Mouse (Mus musculus): Measurements from ENCODE around the gene Lrrk1. TPM values are rescaled to one million over a fixed set of nuclear protein-coding genes. Genes with fewer than 3 reads are reported as not detected.

The Lrrk1 gene
- polyA plus RNA-seq, 1 experiment from 2014 or later: 4.7 TPM

DNA sequence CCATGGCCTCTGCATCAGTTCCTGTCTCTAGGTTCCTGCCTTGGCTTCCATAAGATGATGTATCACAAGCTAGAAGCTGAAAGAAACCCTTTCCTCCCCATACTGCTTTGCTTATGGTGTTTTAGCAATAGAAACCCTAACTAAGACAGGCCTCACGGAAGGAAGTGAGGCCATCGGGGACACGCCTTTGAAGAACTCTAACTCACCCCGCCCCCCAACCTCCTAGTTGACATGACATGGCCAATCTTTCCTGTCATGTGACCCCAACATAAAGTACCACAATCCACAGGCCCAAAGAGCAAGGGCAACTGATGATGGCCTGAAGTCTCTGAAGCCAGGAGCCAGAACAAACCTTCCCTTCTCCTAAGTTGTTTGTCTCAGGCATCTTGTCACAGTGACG lies 114.7 kb downstream of the Lrrk1 start:
- 98% methylated on average over 5 of the region's 5 CpGs for WGBS

GRCm38 (mm10) chr7:66271226-66271625 lies 116.9 kb downstream of the Lrrk1 start:
- ATAC-seq (ENCODE audit: low FRiP score) (no peak), DNase-seq (ENCODE audit: low spot score) (no peak)
- no peaks in the 10 kb centered on the region for H3K4me1 ChIP-seq (replicated peaks; ENCODE audit: control insufficient read depth, insufficient read depth, low read length)
- no peaks in the 10 kb centered on the region for H3K36me3 ChIP-seq (replicated peaks; ENCODE audit: control insufficient read depth, insufficient read depth)
- H3K4me2 ChIP-seq (replicated peaks): no peak overlapping the region
- H3K27me3 ChIP-seq (ENCODE audit: control insufficient read depth, insufficient read depth, low read length): no peaks in the 10 kb centered on the region
- no peaks in the 10 kb centered on the region for H3K9me3 ChIP-seq (ENCODE audit: control insufficient read depth, low read length)
- no peak overlapping the region for H3K27ac ChIP-seq
- H3K4me3 ChIP-seq (replicated peaks; ENCODE audit: low read length): no peak overlapping the region
- WGBS: 76% methylated on average over 6 of the region's 6 CpGs
- H3K9ac ChIP-seq: no peak overlapping the region

More for the DNA sequence above, 114.7 kb downstream of the Lrrk1 start:
- Histone ChIP-seq H3K36me3 (replicated peaks; ENCODE audit: control insufficient read depth, insufficient read depth) (no peaks in the 10 kb centered on the region), H3K27me3 (ENCODE audit: control insufficient read depth, insufficient read depth, low read length) (no peaks in the 10 kb centered on the region), H3K4me1 (replicated peaks; ENCODE audit: control insufficient read depth, insufficient read depth, low read length) (no peaks in the 10 kb centered on the region), H3K4me2 (replicated peaks) (no peak overlapping the region), H3K9ac (no peak overlapping the region), H3K4me3 (replicated peaks; ENCODE audit: low read length) (no peak overlapping the region), H3K9me3 (ENCODE audit: control insufficient read depth, low read length) (no peaks in the 10 kb centered on the region), H3K27ac (no peak overlapping the region)
- no peak for DNase-seq (ENCODE audit: low spot score)
- ATAC-seq (ENCODE audit: low FRiP score): no peak

DNA sequence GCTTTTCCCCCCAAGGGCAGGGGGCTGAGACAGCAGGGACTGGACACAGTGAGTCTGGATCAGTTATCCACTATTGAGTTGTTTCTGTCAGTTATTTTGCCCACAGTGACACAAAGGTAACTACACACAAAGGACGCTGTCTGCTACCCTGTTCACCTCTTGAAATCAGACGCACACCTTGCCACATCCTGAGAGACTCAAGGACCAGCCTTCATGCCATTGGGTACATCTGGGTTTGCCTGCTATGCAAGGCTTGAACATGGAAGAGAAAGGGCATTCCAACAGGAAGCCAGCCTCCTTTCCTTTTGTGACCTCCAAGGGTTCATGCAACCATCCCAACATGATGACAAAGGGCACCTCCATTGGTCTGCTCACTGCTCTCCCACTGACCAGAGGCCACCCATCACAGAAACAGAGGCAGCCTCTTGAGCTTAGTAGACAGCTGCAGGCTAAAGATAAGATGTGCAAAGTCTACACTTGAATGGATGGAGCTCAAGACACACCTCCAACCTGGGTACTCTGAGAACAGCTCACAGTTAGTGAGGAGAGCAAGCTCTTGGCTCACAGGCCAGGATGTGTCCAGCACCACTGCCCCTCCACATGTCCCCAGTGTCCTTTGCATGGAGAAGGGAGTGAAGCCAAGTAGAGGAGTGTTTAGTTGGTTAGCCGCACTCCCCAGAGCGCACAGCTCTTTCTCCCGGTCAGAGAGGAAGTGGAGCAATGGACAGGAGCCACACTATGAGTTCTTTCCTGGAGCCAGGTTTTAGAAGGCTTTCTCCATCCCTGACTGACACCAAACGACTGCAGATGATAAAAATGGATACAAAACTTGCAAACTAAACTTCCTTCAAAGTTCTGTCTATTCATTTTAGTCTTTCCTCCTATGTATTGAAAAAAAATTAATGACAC lies 121.0 kb downstream of the Lrrk1 start:
- WGBS: 92% methylated on average over 6 of the region's 6 CpGs

GRCm38 (mm10) chr7:66263421-66263820 lies 124.7 kb downstream of the Lrrk1 start:
- 77% methylated on average over 5 of the region's 5 CpGs for WGBS
- no peak for ATAC-seq (ENCODE audit: low FRiP score)
- no peaks in the 10 kb centered on the region for H3K27me3 ChIP-seq (ENCODE audit: control insufficient read depth, insufficient read depth, low read length)

More for the DNA sequence above, 121.0 kb downstream of the Lrrk1 start:
- Histone ChIP-seq H3K27ac (no peak overlapping the region), H3K4me1 (replicated peaks; ENCODE audit: control insufficient read depth, insufficient read depth, low read length) (no peaks in the 10 kb centered on the region), H3K36me3 (replicated peaks; ENCODE audit: control insufficient read depth, insufficient read depth) (no peaks in the 10 kb centered on the region), H3K9ac (no peak overlapping the region), H3K9me3 (ENCODE audit: control insufficient read depth, low read length) (no peaks in the 10 kb centered on the region), H3K27me3 (ENCODE audit: control insufficient read depth, insufficient read depth, low read length) (no peaks in the 10 kb centered on the region), H3K4me2 (replicated peaks) (no peak overlapping the region), H3K4me3 (replicated peaks; ENCODE audit: low read length) (no peak overlapping the region)
- ATAC-seq (ENCODE audit: low FRiP score) (no peak), DNase-seq (ENCODE audit: low spot score) (no peak)

DNA sequence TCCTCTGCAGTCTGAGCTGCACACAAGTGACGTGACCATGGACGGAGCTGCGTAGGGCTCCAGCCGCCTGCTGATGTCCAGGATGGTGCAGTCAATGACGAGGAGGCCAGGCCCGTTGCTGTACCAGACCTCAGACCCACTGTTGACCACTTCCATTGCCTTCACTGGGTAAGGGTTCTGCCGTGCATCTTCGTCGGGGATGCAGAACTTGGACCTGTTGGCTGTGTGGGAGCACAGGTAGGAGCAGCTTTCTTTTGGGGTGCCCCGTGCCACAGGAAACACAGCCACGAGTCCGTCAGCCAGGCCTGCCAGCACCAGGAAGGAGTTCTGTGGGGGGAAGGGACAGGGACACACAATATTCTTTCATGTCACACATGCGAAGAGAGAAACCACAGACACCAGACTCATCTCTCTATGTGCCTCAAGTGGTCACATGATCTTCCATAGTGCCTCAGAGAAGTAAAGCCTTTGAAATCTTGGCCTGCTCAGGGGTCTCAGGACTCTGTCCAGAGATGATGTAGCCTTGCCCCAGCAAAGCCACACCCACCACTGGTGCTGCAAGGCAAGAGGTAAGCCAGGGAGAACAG lies 125.5 kb downstream of the Lrrk1 start:
- 92% methylated on average over 13 of the region's 13 CpGs for WGBS
- no peak for ATAC-seq (ENCODE audit: low FRiP score)

More at GRCm38 (mm10) chr7:66263421-66263820, 124.7 kb downstream of the Lrrk1 start:
- no peaks in the 10 kb centered on the region for H3K9me3 ChIP-seq (ENCODE audit: control insufficient read depth, low read length)
- DNase-seq (ENCODE audit: low spot score): no peak
- H3K27ac ChIP-seq: no peak overlapping the region
- H3K4me3 ChIP-seq (replicated peaks; ENCODE audit: low read length): no peak overlapping the region
- H3K36me3 ChIP-seq (replicated peaks; ENCODE audit: control insufficient read depth, insufficient read depth): no peaks in the 10 kb centered on the region
- no peak overlapping the region for H3K4me2 ChIP-seq (replicated peaks)
- H3K4me1 ChIP-seq (replicated peaks; ENCODE audit: control insufficient read depth, insufficient read depth, low read length): peaks cover 10% of the 10 kb centered on the region; the same call in 1 of the 2 replicates
- no peak overlapping the region for H3K9ac ChIP-seq

DNA sequence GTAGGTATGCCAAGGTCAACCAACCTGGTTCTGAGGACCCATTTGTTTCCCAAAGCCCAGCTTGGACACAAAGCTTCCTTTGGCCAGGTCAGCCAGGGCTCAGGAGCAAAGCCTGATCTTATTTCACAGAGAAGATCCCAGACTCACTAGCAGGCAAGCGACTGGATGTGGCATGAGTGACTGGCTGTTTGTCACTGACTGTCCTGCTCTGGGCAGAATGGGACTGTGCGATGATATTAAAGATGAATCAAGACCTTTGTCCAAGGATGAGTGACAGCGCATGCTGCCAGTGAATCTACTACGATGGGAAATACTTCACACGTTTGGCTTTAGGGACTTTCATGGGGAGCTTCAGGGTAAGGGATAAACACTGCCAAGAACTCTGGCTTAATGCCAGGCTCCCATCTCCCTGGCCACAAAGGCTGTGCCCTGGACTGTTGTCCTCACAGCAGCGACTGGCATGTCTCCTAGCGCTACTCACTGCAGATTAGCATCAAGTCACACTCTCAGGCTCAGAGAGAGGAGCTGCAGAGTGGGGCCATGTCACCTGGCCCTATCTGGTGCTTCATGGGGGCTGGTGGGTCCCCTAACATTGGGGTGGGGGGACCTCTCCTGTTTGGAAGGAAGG lies 127.3 kb downstream of the Lrrk1 start:
- Histone ChIP-seq H3K9ac (no peak overlapping the region), H3K4me2 (replicated peaks) (no peak overlapping the region), H3K9me3 (ENCODE audit: control insufficient read depth, low read length) (no peaks in the 10 kb centered on the region), H3K27ac (no peak overlapping the region; the same call in 1 of the 2 replicates), H3K27me3 (ENCODE audit: control insufficient read depth, insufficient read depth, low read length) (no peaks in the 10 kb centered on the region), H3K4me1 (replicated peaks; ENCODE audit: control insufficient read depth, insufficient read depth, low read length) (peaks cover 10% of the 10 kb centered on the region; the same call in 1 of the 2 replicates), H3K36me3 (replicated peaks; ENCODE audit: control insufficient read depth, insufficient read depth) (no peaks in the 10 kb centered on the region), H3K4me3 (replicated peaks; ENCODE audit: low read length) (no peak overlapping the region)
- ATAC-seq (ENCODE audit: low FRiP score) (peak; percentile 44; the same call in 1 of the 2 replicates), DNase-seq (ENCODE audit: low spot score) (peak; percentile 58)
- 65% methylated on average over 7 of the region's 7 CpGs for WGBS

More for the DNA sequence above, 125.5 kb downstream of the Lrrk1 start:
- Histone ChIP-seq H3K27me3 (ENCODE audit: control insufficient read depth, insufficient read depth, low read length) (no peaks in the 10 kb centered on the region), H3K4me3 (replicated peaks; ENCODE audit: low read length) (no peak overlapping the region), H3K36me3 (replicated peaks; ENCODE audit: control insufficient read depth, insufficient read depth) (no peaks in the 10 kb centered on the region), H3K27ac (no peak overlapping the region), H3K9ac (no peak overlapping the region), H3K9me3 (ENCODE audit: control insufficient read depth, low read length) (no peaks in the 10 kb centered on the region), H3K4me2 (replicated peaks) (no peak overlapping the region), H3K4me1 (replicated peaks; ENCODE audit: control insufficient read depth, insufficient read depth, low read length) (peaks cover 10% of the 10 kb centered on the region; the same call in 1 of the 2 replicates)
- no peak for DNase-seq (ENCODE audit: low spot score)

- Histone ChIP-seq H3K4me3 (replicated peaks; ENCODE audit: low read length) (no peak overlapping the region), H3K9ac (no peak overlapping the region), H3K4me1 (replicated peaks; ENCODE audit: control insufficient read depth, insufficient read depth, low read length) (peaks cover 10% of the 10 kb centered on the region; the same call in 1 of the 2 replicates), H3K27me3 (ENCODE audit: control insufficient read depth, insufficient read depth, low read length) (no peaks in the 10 kb centered on the region), H3K9me3 (ENCODE audit: control insufficient read depth, low read length) (no peaks in the 10 kb centered on the region), H3K4me2 (replicated peaks) (no peak overlapping the region), H3K27ac (no peak overlapping the region), H3K36me3 (replicated peaks; ENCODE audit: control insufficient read depth, insufficient read depth) (no peaks in the 10 kb centered on the region)
- WGBS: 92% methylated on average over 8 of the region's 8 CpGs
- no peak for DNase-seq (ENCODE audit: low spot score)
- no peak for ATAC-seq (ENCODE audit: low FRiP score)
These were observed 127.9 kb downstream of the Lrrk1 start for GRCm38 (mm10) chr7:66260295-66260694.

- Histone ChIP-seq H3K27ac (no peak overlapping the region), H3K9me3 (ENCODE audit: control insufficient read depth, low read length) (no peaks in the 10 kb centered on the region), H3K9ac (no peak overlapping the region), H3K36me3 (replicated peaks; ENCODE audit: control insufficient read depth, insufficient read depth) (no peaks in the 10 kb centered on the region), H3K4me1 (replicated peaks; ENCODE audit: control insufficient read depth, insufficient read depth, low read length) (peaks cover 10% of the 10 kb centered on the region; the same call in 1 of the 2 replicates), H3K27me3 (ENCODE audit: control insufficient read depth, insufficient read depth, low read length) (no peaks in the 10 kb centered on the region), H3K4me3 (replicated peaks; ENCODE audit: low read length) (no peak overlapping the region), H3K4me2 (replicated peaks) (no peak overlapping the region)
- WGBS: 87% methylated on average over 14 of the region's 14 CpGs
- DNase-seq (ENCODE audit: low spot score): no peak
- no peak for ATAC-seq (ENCODE audit: low FRiP score)
These were observed 128.5 kb downstream of the Lrrk1 start for GRCm38 (mm10) chr7:66259436-66260206.
